Mouse (Mus musculus): ENCODE results near the gene Lrfn3.

Gene Lrfn3

GRCm38 (mm10) chr7:30339432-30340109, 23.0 kb downstream of the Lrfn3 start:
- peak; percentile 83 for DNase-seq

GRCm38 (mm10) chr7:30336384-30336783, 26.2 kb downstream of the Lrfn3 start:
- DNase-seq: peak; percentile 96

- DNase-seq: peak; percentile 65
Measured at GRCm38 (mm10) chr7:30335688-30336087, 26.9 kb downstream of the Lrfn3 start.

- DNase-seq: peak; percentile 63
Measured at GRCm38 (mm10) chr7:30334563-30334962, 28.0 kb downstream of the Lrfn3 start.

GRCm38 (mm10) chr7:30333436-30333835, 29.1 kb downstream of the Lrfn3 start:
- peak; percentile 92 for DNase-seq

- peak; percentile 55 for DNase-seq
Measured at GRCm38 (mm10) chr7:30332622-30333259, 29.8 kb downstream of the Lrfn3 start.

- DNase-seq: peak; percentile 99
Measured at GRCm38 (mm10) chr7:30331887-30332286, 30.7 kb downstream of the Lrfn3 start.

GRCm38 (mm10) chr7:30328379-30328778, 34.2 kb downstream of the Lrfn3 start:
- no peak for DNase-seq

GRCm38 (mm10) chr7:30327140-30327539, 35.4 kb downstream of the Lrfn3 start:
- peak; percentile 98 for DNase-seq

- no peak for DNase-seq
Measured at GRCm38 (mm10) chr7:30326427-30326826, 36.1 kb downstream of the Lrfn3 start.

- DNase-seq: peak; percentile 81
Measured at GRCm38 (mm10) chr7:30325364-30325763, 37.2 kb downstream of the Lrfn3 start.

GRCm38 (mm10) chr7:30324300-30324944, 38.1 kb downstream of the Lrfn3 start:
- DNase-seq: peak; percentile 63

- DNase-seq: no peak
Measured at GRCm38 (mm10) chr7:30323795-30324194, 38.8 kb downstream of the Lrfn3 start, which contains the start of gene Sdhaf1. Gene Sdhaf1, minus strand, starts transcription at chr7:30323895.

- DNase-seq: no peak
Measured at GRCm38 (mm10) chr7:30322865-30323264, 39.7 kb downstream of the Lrfn3 start.

GRCm38 (mm10) chr7:30322285-30322667, 40.3 kb downstream of the Lrfn3 start:
- peak; percentile 98 for DNase-seq

GRCm38 (mm10) chr7:30321539-30322284, 40.9 kb downstream of the Lrfn3 start, which contains the start of gene E130208F15Rik:
Gene E130208F15Rik, plus strand, starts transcription at chr7:30321740.
- peak; percentile 85 for DNase-seq

- no peak for DNase-seq
Measured at GRCm38 (mm10) chr7:30320946-30321345, 41.6 kb downstream of the Lrfn3 start.

GRCm38 (mm10) chr7:30318142-30318541, 44.4 kb downstream of the Lrfn3 start:
- no peak for DNase-seq

- no peak for DNase-seq
Measured at GRCm38 (mm10) chr7:30315559-30316529, 46.7 kb downstream of the Lrfn3 start.

GRCm38 (mm10) chr7:30314721-30315155, 47.8 kb downstream of the Lrfn3 start, which contains the start of gene Syne4:
Gene Syne4, plus strand, starts transcription at chr7:30314807.
- peak; percentile 55 for DNase-seq

GRCm38 (mm10) chr7:30313666-30314320, 48.8 kb downstream of the Lrfn3 start:
- DNase-seq: no peak
